Mouse (Mus musculus) thymus, adult 2 months (tissue): ENCODE measurements around the gene D10Jhu81e.

Experiments used
- CTCF ChIP-seq: fragments of 200-500 bp; IDR thresholded peaks from 2 replicates; pipeline ENCODE4 v1.5.1; 2012; ENCODE audit warnings: mild to moderate bottlenecking, control low read depth, low read length, moderate library complexity, borderline replicate concordance; ENCODE audit not compliant: control insufficient read depth, poor library complexity, insufficient read depth; ENCODE audit errors: extremely low read depth
- POLR2A ChIP-seq: fragments of 200-500 bp; IDR thresholded peaks from 2 replicates; pipeline ENCODE4 v1.6.1; 2012; ENCODE audit warnings: mild to moderate bottlenecking, low read length, control low read depth, moderate library complexity; ENCODE audit not compliant: control insufficient read depth, poor library complexity, insufficient read depth; ENCODE audit errors: extremely low read depth

DNA sequence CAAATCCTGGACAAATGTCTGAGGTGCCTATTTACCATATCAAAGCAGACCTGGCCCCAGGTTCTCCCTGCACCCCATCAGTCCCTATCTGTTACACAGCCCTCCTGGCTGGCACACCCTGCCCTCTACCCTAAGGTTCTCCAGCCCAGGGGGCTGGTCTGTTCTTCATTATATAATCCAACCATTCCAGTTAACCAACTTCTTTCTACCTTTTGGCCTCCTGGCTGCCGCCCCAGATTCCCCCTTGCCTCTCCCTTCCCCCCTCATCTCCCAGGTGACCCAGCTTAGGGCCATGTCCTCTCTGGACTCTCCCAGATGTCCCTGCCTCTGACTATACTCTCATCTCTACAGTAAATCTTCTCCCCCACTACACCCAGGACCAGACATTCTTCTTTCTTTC, 41.7 kb downstream of the D10Jhu81e start:
- no peak for TF ChIP-seq CTCF
- TF ChIP-seq POLR2A = no peak
